Mouse (Mus musculus) MEL (cell line): ENCODE results near the gene Zc2hc1b.

Experiments
- BHLHE40 ChIP-seq: IDR thresholded peaks from 2 replicates; pipeline ENCODE4 v1.6.1; 2012; ENCODE audit warnings: low read depth, mild to moderate bottlenecking, inconsistent platforms, low read length, improper control_type of control experiment, borderline replicate concordance
- CTCF ChIP-seq, 3 experiments: IDR thresholded peaks in 2 of 3; conservative IDR thresholded peaks in 1 of 3; 2 replicates each; pipeline ENCODE4 v1.5.1; 2011 to 2012; ENCODE audit warnings: low read length in 3 of 3, low read depth in 2 of 3, mild to moderate bottlenecking in 2 of 3, improper control_type of control experiment in 1 of 3, inconsistent platforms in 1 of 3, mixed read lengths in 1 of 3, moderate library complexity in 1 of 3; ENCODE audit not compliant: control insufficient read depth in 1 of 3, insufficient read depth in 1 of 3, poor library complexity in 1 of 3, severe bottlenecking in 1 of 3
- MEF2A ChIP-seq: IDR thresholded peaks from 2 replicates; pipeline ENCODE4 v1.6.1; 2014; ENCODE audit warnings: low read depth, mild to moderate bottlenecking, inconsistent platforms, low read length, improper control_type of control experiment; ENCODE audit not compliant: poor library complexity, insufficient replicate concordance, severe bottlenecking; ENCODE audit errors: extremely low read depth
- NELFE ChIP-seq: IDR thresholded peaks from 2 replicates; pipeline ENCODE4 v1.6.1; 2011; ENCODE audit warnings: low read depth, low read length, improper control_type of control experiment
- POLR2A ChIP-seq, 2 experiments: IDR thresholded peaks; 2 replicates each; pipeline ENCODE4 v1.6.1; 2011 to 2012; ENCODE audit warnings: low read length in 2 of 2, mild to moderate bottlenecking in 2 of 2, control low read depth in 1 of 2, improper control_type of control experiment in 1 of 2, low read depth in 1 of 2, moderate library complexity in 1 of 2; ENCODE audit not compliant: control insufficient read depth in 1 of 2, insufficient read depth in 1 of 2, poor library complexity in 1 of 2
- RAD21 ChIP-seq: IDR thresholded peaks from 2 replicates; pipeline ENCODE4 v1.6.1; 2011; ENCODE audit warnings: mild to moderate bottlenecking, low read depth, low read length, improper control_type of control experiment
- TBP ChIP-seq: IDR thresholded peaks from 2 replicates; pipeline ENCODE4 v1.8.0; 2011; ENCODE audit warnings: low read depth, low read length, improper control_type of control experiment
- TCF12 ChIP-seq: IDR thresholded peaks from 2 replicates; pipeline ENCODE4 v1.6.1; 2014; ENCODE audit warnings: low read depth, mild to moderate bottlenecking, inconsistent platforms, low read length, improper control_type of control experiment, moderate library complexity
- USF1 ChIP-seq: IDR thresholded peaks from 2 replicates; pipeline ENCODE4 v1.6.1; 2014; ENCODE audit warnings: low read depth, mild to moderate bottlenecking, inconsistent platforms, low read length, improper control_type of control experiment, moderate library complexity
- ZMIZ1 ChIP-seq: IDR thresholded peaks from 2 replicates; pipeline ENCODE4 v1.6.1; 2012; ENCODE audit warnings: low read depth, mild to moderate bottlenecking, inconsistent platforms, low read length, improper control_type of control experiment, moderate library complexity
- ZNF384 ChIP-seq: IDR thresholded peaks from 2 replicates; pipeline ENCODE4 v1.6.1; 2012; ENCODE audit warnings: low read depth, mild to moderate bottlenecking, inconsistent platforms, low read length, improper control_type of control experiment

DNA sequence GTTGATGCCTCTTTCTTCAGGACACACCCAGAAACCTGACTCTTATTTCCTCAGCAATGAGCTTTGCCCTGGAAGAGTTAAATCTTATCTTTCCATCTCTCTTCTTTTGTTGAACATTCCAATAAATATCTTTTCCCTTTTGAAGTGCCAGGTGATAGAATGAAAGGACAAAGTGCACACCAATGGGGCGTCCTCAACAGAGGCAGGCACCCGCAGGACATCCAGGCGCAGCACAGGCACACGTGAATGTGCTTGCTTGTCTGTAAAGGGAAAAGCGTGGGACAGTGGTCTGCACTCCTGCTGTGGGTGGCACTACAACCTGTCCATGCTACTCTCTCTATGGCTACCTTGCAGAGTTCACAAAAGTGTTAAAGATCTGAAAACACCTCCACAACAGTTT is 12.1 kb upstream of the Zc2hc1b start:
- TF ChIP-seq POLR2A (IDR thresholded peaks at IDR 0.05; ENCODE audit: control insufficient read depth in 1 of 2, insufficient read depth in 1 of 2, low read depth in 1 of 2, low read length in 2 of 2, poor library complexity in 1 of 2) = no peak
- TF ChIP-seq NELFE = no peak
- no peak for TF ChIP-seq ZMIZ1
- TF ChIP-seq TCF12 = no peak
- no peak for TF ChIP-seq MEF2A
- TF ChIP-seq USF1 = no peak
- no peak for TF ChIP-seq CTCF (IDR thresholded peaks at IDR 0.05 in 2 of 3, conservative IDR thresholded peaks at IDR 0.05 in 1 of 3; ENCODE audit: control insufficient read depth in 1 of 3, insufficient read depth in 1 of 3, low read depth in 2 of 3, low read length in 3 of 3, poor library complexity in 1 of 3, severe bottlenecking in 1 of 3)
- no peak for TF ChIP-seq TBP
- TF ChIP-seq RAD21 = no peak
- TF ChIP-seq ZNF384 = no peak
- no peak for TF ChIP-seq BHLHE40
